ENCODE assay signal across 17 mouse cellular contexts in genomic region chr10:18237191-18237590, GRCm38 (mm10). TPM values are rescaled to one million over a fixed set of nuclear protein-coding genes. Genes with fewer than 3 reads are reported as not detected.
A peak's percentile ranks its signal among the peaks of the same experiment; 100 is the strongest.
DNase-seq lines count a peak whose midpoint lies in the region; ATAC-seq and TF ChIP-seq lines count a peak whose summit lies in the region.
"Had no signal": no experiment of that assay in that cellular context is flagged by ENCODE, and none has a peak within 500 bp of the region (broad histone marks: within the 10 kb centered on the region; RNA-seq: fewer than 3 reads in every experiment).

No protein-coding gene starts in this region.

- H3K9ac ChIP-seq in liver, embryonic 14.5 days (replicated peaks) = no peak overlapping the region
- H3K9ac ChIP-seq in liver, embryonic 12.5 days = no peak overlapping the region
- H3K9ac ChIP-seq: heart, embryonic 15.5 days; liver, embryonic 13.5 days; midbrain, embryonic 15.5 days had no signal

- intact Hi-C loops in heart, postnatal 25 days (cut with DNase I) = loop anchor here (5.0 kb wide), 2 partner anchors 80 to 290 kb away; partner anchors contain the start of gene Nhsl1

- H3ac ChIP-seq in myocyte (ENCODE audit: control insufficient read depth, insufficient read length) = no peak overlapping the region

- no peak overlapping the region for H3K4me3 ChIP-seq in liver, embryonic 14.5 days (ENCODE audit: insufficient read depth in 1 of 2, low read depth in 2 of 2, low read length in 2 of 2)
- no peak overlapping the region for H3K4me3 ChIP-seq in liver, embryonic 12.5 days
- no peak overlapping the region for H3K4me3 ChIP-seq in myocyte
- H3K4me3 ChIP-seq: forebrain, embryonic 10.5 days; heart, embryonic 15.5 days; liver, embryonic 13.5 days; midbrain, embryonic 15.5 days had no signal

- no peak for TF ChIP-seq EP300 in liver, embryonic 14.5 days (IDR thresholded peaks at IDR 0.05; ENCODE audit: low read depth)

- DNase-seq in liver, embryonic 14.5 days (ENCODE audit: low read depth in 3 of 3, low spot score in 3 of 3) = peak in 2 of 3 experiments; percentile 9 to 30
- DNase-seq in adrenal gland, postnatal 25 days = peak; percentile 34
- peak; percentile 26 for DNase-seq in heart, postnatal 25 days (ENCODE audit: low spot score)
- no peak for DNase-seq in thymus, postnatal 36 days
- DNase-seq in left cerebral cortex, adult 8-10 months (ENCODE audit: low spot score in 2 of 2) = no peak
- no peak for DNase-seq in embryo, embryonic 11 days
- DNase-seq: cerebellum, postnatal 36 days; kidney, adult 11 months; layer of hippocampus, postnatal 36 days; liver, embryonic 13.5 days; thymus, postnatal 25 days had no signal

- H3K79me2 ChIP-seq in myocyte (ENCODE audit: control insufficient read depth, insufficient read depth) = no peaks in the 10 kb centered on the region

- TF ChIP-seq POLR2A in myocyte (IDR thresholded peaks at IDR 0.05; ENCODE audit: insufficient read length, low read depth) = no peak

- peaks cover 0 to 6% of the 10 kb centered on the region in 2 experiments; a peak in 1 of 4 replicates for H3K4me1 ChIP-seq in liver, embryonic 14.5 days (replicated peaks; ENCODE audit: control insufficient read depth in 2 of 2, insufficient read depth in 2 of 2, low read length in 1 of 2)
- peaks cover 15% of the 10 kb centered on the region for H3K4me1 ChIP-seq in liver, embryonic 12.5 days

- no peaks in the 10 kb centered on the region for H3K9me3 ChIP-seq in liver, embryonic 14.5 days (ENCODE audit: control insufficient read depth, low read length)
- H3K9me3 ChIP-seq in liver, embryonic 12.5 days (replicated peaks) = no peaks in the 10 kb centered on the region
- H3K9me3 ChIP-seq: forebrain, embryonic 10.5 days; heart, embryonic 15.5 days; liver, embryonic 13.5 days; midbrain, embryonic 15.5 days had no signal

- H3K27me3 ChIP-seq in liver, embryonic 14.5 days (ENCODE audit: control insufficient read depth, insufficient read depth, low read length) = no peaks in the 10 kb centered on the region
- no peaks in the 10 kb centered on the region for H3K27me3 ChIP-seq in liver, embryonic 12.5 days (replicated peaks)
- H3K27me3 ChIP-seq in myocyte (ENCODE audit: control insufficient read depth, insufficient read depth, insufficient read length) = no peaks in the 10 kb centered on the region
- H3K27me3 ChIP-seq: heart, embryonic 15.5 days; liver, embryonic 13.5 days; midbrain, embryonic 15.5 days had no signal

- no peak for ATAC-seq in liver, embryonic 14.5 days (ENCODE audit: insufficient read depth)
- ATAC-seq in liver, embryonic 12.5 days = no peak
- ATAC-seq: midbrain, embryonic 15.5 days had no signal

- H3K4me2 ChIP-seq in liver, embryonic 14.5 days (ENCODE audit: low read depth) = no peak overlapping the region
- H3K4me2 ChIP-seq in liver, embryonic 12.5 days = no peak overlapping the region
- H3K4me2 ChIP-seq in myocyte (ENCODE audit: low read depth) = no peak overlapping the region
- H3K4me2 ChIP-seq: heart, embryonic 15.5 days; liver, embryonic 13.5 days; midbrain, embryonic 15.5 days had no signal

- no peaks in the 10 kb centered on the region for H3K36me3 ChIP-seq in liver, embryonic 14.5 days (replicated peaks; ENCODE audit: control insufficient read depth, insufficient read depth, low read depth)
- H3K36me3 ChIP-seq in liver, embryonic 12.5 days = no peaks in the 10 kb centered on the region
- no peaks in the 10 kb centered on the region for H3K36me3 ChIP-seq in myocyte (ENCODE audit: control insufficient read depth, insufficient read depth)
- H3K36me3 ChIP-seq: forebrain, embryonic 10.5 days; heart, embryonic 15.5 days; liver, embryonic 13.5 days; midbrain, embryonic 15.5 days had no signal

- WGBS in liver, embryonic 14.5 days (ENCODE audit: insufficient replicate concordance) = 66% methylated on average over 7 of the region's 7 CpGs
- WGBS in liver, embryonic 12.5 days (ENCODE audit: insufficient replicate concordance) = 60% methylated on average over 7 of the region's 7 CpGs

- TF ChIP-seq CTCF in liver, embryonic 14.5 days (IDR thresholded peaks at IDR 0.05; ENCODE audit: low read depth) = no peak

- no peak overlapping the region for H3K27ac ChIP-seq in liver, embryonic 14.5 days
- H3K27ac ChIP-seq in liver, embryonic 12.5 days = no peak overlapping the region
- H3K27ac ChIP-seq: forebrain, embryonic 10.5 days; heart, embryonic 15.5 days; liver, embryonic 13.5 days; midbrain, embryonic 15.5 days had no signal

TF ChIP-seq in myocyte, 11 proteins besides CTCF, POLR2A, EP300 and RAD21:
- TF ChIP-seq TCF3 (IDR thresholded peaks at IDR 0.05; ENCODE audit: insufficient read length, low read depth) = peak; percentile 76
- TF ChIP-seq CEBPB (IDR thresholded peaks at IDR 0.05; ENCODE audit: insufficient read depth, poor library complexity, severe bottlenecking) = peak; percentile 93
- no peak for TF ChIP-seq MAX (IDR thresholded peaks at IDR 0.05; ENCODE audit: low read depth)
- no peak for TF ChIP-seq USF1 (IDR thresholded peaks at IDR 0.05; ENCODE audit: low read depth)
- no peak for TF ChIP-seq REST (IDR thresholded peaks at IDR 0.05; ENCODE audit: insufficient read depth, insufficient read length)
- TF ChIP-seq POLR2AphosphoS2 (IDR thresholded peaks at IDR 0.05; ENCODE audit: insufficient read length, low read depth) = no peak
- TF ChIP-seq TCF12 (IDR thresholded peaks at IDR 0.05; ENCODE audit: insufficient read depth, poor library complexity, severe bottlenecking) = peak; percentile 48
- no peak for TF ChIP-seq SRF (IDR thresholded peaks at IDR 0.05; ENCODE audit: control insufficient read depth, insufficient read length, low read depth)
- peak in 2 of 3 experiments; percentile 48 to 79 for TF ChIP-seq MYOG (IDR thresholded peaks at IDR 0.05; ENCODE audit: control insufficient read depth in 1 of 3, insufficient read depth in 1 of 3, insufficient read length in 2 of 3, low read depth in 2 of 3)
- TF ChIP-seq MYOD1 (IDR thresholded peaks at IDR 0.05; ENCODE audit: control insufficient read depth in 1 of 3, insufficient read length in 2 of 3, low read depth in 2 of 3) = peak; percentile 12 to 75 (median 55)

RNA-seq across cellular contexts. Expression of gene Ccdc28a, which starts 2.4 kb away (rescaled TPM):
- 3.7 and 6.2 TPM in 2 replicates for polyA plus RNA-seq in liver, embryonic 14.5 days (2012; rRNA removed)
- polyA plus RNA-seq in liver, embryonic 14.5 days (2014; fragmentation: Nextera tagmentation; extraction: Ambion mirVana) = 6.6 TPM in 2 replicates
- 6.5 and 6.6 TPM in 2 replicates for polyA plus RNA-seq in liver, embryonic 12.5 days (2016; fragmentation: Nextera tagmentation; extraction: Ambion mirVana)
- total RNA-seq in adrenal gland, postnatal 25 days (2021) = 14.7 and 17.7 TPM in 2 replicates
- 10 to 100 TPM; 10.0 to 14.3 TPM for total RNA-seq in heart, postnatal 25 days (2021)
- 7.3 TPM for polyA plus RNA-seq in myocyte (2012; fragmentation: generic; extraction: Trizol)
- total RNA-seq in left cerebral cortex, adult 8-10 months (2022) = 10 to 100 TPM; 31.6 to 34.5 (median 33.1) TPM

RNA-seq across cellular contexts. Expression of gene Ect2l, which starts 26.5 kb away (rescaled TPM):
- 0.08 TPM in 2 replicates for polyA plus RNA-seq in liver, embryonic 14.5 days (2012; rRNA removed)
- polyA plus RNA-seq in liver, embryonic 14.5 days (2014; fragmentation: Nextera tagmentation; extraction: Ambion mirVana) = 0.06 TPM in 1 of 2 replicates, not detected in the other
- 0.21 TPM in 1 of 2 replicates, not detected in the other for polyA plus RNA-seq in liver, embryonic 12.5 days (2016; fragmentation: Nextera tagmentation; extraction: Ambion mirVana)
- total RNA-seq in adrenal gland, postnatal 25 days (2021) = not detected in 2 replicates
- not detected for total RNA-seq in heart, postnatal 25 days (2021)
- polyA plus RNA-seq in myocyte (2012; fragmentation: generic; extraction: Trizol) = 1.1 TPM
- total RNA-seq in left cerebral cortex, adult 8-10 months (2022) = under 1 TPM; 0.16 to 0.65 (median 0.37) TPM
- polyA plus RNA-seq: midbrain, embryonic 15.5 days; spleen, adult 2 months had no signal

Comparison
In these comparisons a context has a peak if more than half of its experiments do, and no peak if none do; other contexts are left out.
1. DNase-seq: peak in liver, embryonic 14.5 days (2 of 3), adrenal gland, postnatal 25 days (single experiment) and heart, postnatal 25 days (single experiment); none in thymus, postnatal 36 days (0 of 2), left cerebral cortex, adult 8-10 months (0 of 2) and embryo, embryonic 11 days (single experiment).